Mouse (Mus musculus) bone marrow, adult 2 months (tissue): ENCODE measurements at regions not wholly inside any gene's neighbourhood (a gene's known extent, or its start where the extent isn't known, plus 50 kb on each side); places are given as distances from the start of the nearest gene placed in this dataset.

Source experiments
- H3K27ac ChIP-seq: fragments of 200-500 bp; 2 replicates; pipeline ENCODE4 v1.5.1; 2012; ENCODE audit warnings: low read depth, mild to moderate bottlenecking, control low read depth, inconsistent platforms, low read length; ENCODE audit not compliant: control insufficient read depth, poor library complexity, insufficient read depth
- H3K4me1 ChIP-seq: fragments of 200-500 bp; 2 replicates; pipeline ENCODE4 v1.6.1; 2011; ENCODE audit warnings: low read length; ENCODE audit not compliant: control insufficient read depth, insufficient read depth
- H3K4me3 ChIP-seq: fragments of 200-500 bp; replicated peaks from 2 replicates; pipeline ENCODE3; 2011; ENCODE audit warnings: mild to moderate bottlenecking, low read depth, low read length, control low read depth; ENCODE audit not compliant: control insufficient read depth
- CTCF ChIP-seq: fragments of 200-500 bp; IDR thresholded peaks from 2 replicates; pipeline ENCODE4 v1.5.1; 2011; ENCODE audit warnings: low read length, control low read depth; ENCODE audit not compliant: control insufficient read depth, insufficient read depth
- POLR2A ChIP-seq: fragments of 200-500 bp; IDR thresholded peaks from 2 replicates; pipeline ENCODE4 v1.6.1; 2011; ENCODE audit warnings: low read depth, mild to moderate bottlenecking, control low read depth, low read length, borderline replicate concordance; ENCODE audit not compliant: control insufficient read depth
- WGBS: fragments of 180-500 bp; shearing (Covaris S2); methylation state at CpG from one replicate; pipeline ENCODE4 v1.1.7; 2018; 5-methylcytosine and 5-hydroxymethylcytosine counted together

DNA sequence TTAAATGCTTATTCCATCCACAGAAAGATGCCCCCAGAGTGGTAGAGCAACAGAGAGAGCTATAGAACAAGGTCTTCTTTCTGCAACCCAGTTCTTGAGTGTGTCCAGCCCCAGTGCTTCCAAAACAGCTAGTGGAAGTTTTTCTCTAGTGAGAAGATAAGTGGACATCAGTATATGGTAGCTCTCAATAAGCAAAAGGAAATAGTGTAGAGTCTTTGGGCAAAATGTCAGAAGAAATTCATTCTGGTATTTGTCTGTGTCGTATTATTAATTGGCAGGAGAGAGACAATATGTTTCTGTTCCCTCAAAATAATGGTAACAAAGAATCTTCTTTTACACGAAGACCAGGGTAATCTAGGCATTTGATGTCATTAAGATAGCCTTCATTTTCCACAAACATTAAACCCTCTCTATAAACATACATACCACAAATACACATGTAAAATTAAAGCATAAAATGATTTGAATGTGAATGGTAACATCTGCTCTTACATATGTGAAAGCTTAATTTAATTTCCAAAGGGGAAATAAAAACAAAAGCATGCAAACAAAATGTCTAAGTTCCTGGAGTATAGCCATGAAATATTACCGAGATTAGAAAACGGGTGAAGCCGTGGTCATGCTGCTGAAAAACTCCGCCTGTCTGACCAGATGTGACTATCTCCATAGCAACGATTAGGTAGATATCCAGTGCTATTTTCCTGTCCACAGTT lies 342.1 kb upstream of the Thbs1 start:
- 76% methylated on average over 7 of the region's 7 CpGs for WGBS
- Histone ChIP-seq H3K27ac (no peak overlapping the region), H3K4me3 (no peak overlapping the region)

DNA sequence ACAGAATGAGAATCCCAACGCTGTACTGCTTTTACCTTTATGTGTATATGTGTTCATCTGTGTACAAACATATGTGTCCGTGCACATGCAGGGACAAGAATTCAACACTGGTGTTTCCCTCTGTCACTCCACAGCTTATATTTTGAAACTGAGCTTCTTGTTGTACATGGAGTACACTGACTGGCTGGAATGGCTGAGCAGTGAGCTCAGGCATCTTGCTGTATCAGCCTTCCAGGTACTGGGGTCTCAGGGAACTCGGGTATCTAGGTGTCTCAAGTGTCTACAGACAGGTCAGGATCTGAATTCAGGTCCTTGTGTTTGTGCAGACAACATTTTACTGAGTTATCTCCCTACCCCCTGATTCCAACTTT lies 341.6 kb upstream of the Thbs1 start:
- Histone ChIP-seq H3K4me1 (no peaks in the 10 kb centered on the region), H3K27ac (no peak overlapping the region), H3K4me3 (no peak overlapping the region)
- TF ChIP-seq POLR2A (no peak), CTCF (no peak)
- 85% methylated on average over 3 of the region's 3 CpGs for WGBS

More for the DNA sequence above, 342.1 kb upstream of the Thbs1 start:
- TF ChIP-seq POLR2A (no peak), CTCF (no peak)
- H3K4me1 ChIP-seq, result no peaks in the 10 kb centered on the region

DNA sequence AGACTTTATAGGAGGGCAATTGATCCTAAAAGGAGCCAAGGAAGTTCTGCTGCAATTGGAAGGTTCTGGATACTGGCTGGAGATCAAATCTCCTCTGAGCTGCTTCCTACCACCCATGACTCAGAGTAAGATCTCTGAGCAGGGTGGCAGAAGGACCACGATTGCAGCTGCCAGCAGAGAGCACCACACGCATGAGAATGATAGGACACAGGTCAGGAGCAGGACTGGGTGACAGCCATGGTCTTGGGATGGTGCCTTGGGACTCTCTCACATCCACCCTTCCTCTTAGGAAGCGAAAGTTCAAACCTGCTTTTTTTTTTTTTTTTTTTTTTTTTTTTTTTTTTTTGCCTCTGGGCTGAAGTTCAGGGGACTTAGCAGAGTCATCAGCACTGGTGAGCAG lies 331.4 kb upstream of the Thbs1 start:
- no peak overlapping the region for H3K27ac ChIP-seq
- 56% methylated on average over 3 of the region's 3 CpGs for WGBS
- TF ChIP-seq POLR2A, result no peak
- peak; percentile 27; the same call in 1 of the 2 replicates for TF ChIP-seq CTCF
- no peaks in the 10 kb centered on the region for H3K4me1 ChIP-seq
- no peak overlapping the region for H3K4me3 ChIP-seq

GRCm38 (mm10) chr2:117780816-117781215 lies 330.9 kb upstream of the Thbs1 start:
- TF ChIP-seq POLR2A, result no peak
- no peak for TF ChIP-seq CTCF
- 71% methylated on average over 7 of the region's 7 CpGs for WGBS
- H3K27ac ChIP-seq, result no peak overlapping the region
- no peaks in the 10 kb centered on the region for H3K4me1 ChIP-seq
- no peak overlapping the region for H3K4me3 ChIP-seq

GRCm38 (mm10) chr2:117787321-117787720 lies 324.4 kb upstream of the Thbs1 start:
- Histone ChIP-seq H3K27ac (no peak overlapping the region), H3K4me1 (no peaks in the 10 kb centered on the region), H3K4me3 (no peak overlapping the region)
- TF ChIP-seq POLR2A (no peak), CTCF (0 out of 2 replicates have a peak, but pooled peaks have one; percentile 15)
- WGBS, result 66% methylated on average over 1 of the region's 1 CpGs

DNA sequence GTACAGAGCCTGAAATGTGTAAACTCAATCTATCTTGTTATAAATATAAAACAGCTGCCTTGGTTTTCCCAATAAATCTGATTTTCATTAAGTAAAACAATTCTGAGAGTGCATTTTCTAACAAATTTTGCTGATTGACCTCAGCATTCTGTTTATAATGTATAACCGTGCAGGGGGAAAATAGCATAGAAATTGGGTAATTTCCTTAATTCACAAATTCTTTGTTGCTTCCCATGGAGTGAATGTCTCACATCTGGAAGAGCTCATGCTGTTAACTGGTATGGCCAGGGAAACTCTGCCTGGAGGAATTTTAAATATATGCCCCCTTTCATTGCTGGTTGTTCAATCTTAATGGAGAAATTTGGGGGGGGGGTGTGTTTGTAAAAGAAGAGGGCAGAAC lies 317.4 kb upstream of the Thbs1 start:
- H3K27ac ChIP-seq, result no peak overlapping the region
- no peaks in the 10 kb centered on the region for H3K4me1 ChIP-seq
- TF ChIP-seq POLR2A, result no peak
- TF ChIP-seq CTCF, result no peak
- H3K4me3 ChIP-seq, result no peak overlapping the region
- WGBS, result 85% methylated on average over 1 of the region's 1 CpGs

DNA sequence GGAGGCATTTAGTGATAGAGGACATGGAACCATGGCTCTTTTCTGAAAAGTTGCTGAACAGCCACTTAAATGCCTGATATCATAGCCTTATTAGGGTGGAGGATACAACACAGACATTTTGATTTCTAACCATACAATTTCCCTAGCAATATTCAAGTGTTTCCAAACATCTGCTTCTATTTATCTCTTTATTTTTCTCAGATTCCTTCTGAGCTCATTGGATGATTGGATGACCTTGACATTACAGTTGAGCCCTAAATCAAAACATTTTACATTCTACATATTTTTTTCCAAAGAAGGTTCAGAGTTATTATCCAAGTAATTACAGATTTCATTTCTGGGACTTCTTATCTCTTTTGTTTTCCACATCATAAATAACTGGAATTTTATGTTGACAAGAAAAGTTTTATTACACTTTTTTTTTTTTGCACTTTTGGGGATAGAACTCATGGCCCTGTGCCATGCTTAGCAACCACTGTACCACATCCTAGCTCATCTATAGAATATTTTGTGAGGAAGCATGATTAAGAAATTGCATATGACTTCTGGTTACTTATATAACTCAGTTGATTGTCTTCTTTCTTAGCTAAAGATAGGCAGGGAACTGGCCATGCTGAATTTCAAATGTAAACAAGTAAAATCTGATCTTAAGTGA lies 309.6 kb upstream of the Thbs1 start:
- H3K27ac ChIP-seq, result no peak overlapping the region
- no peak overlapping the region for H3K4me3 ChIP-seq
- H3K4me1 ChIP-seq, result no peaks in the 10 kb centered on the region; the same call in 1 of the 2 replicates
- TF ChIP-seq CTCF, result no peak
- no peak for TF ChIP-seq POLR2A

GRCm38 (mm10) chr2:117802686-117803085 lies 309.0 kb upstream of the Thbs1 start:
- WGBS, result 72% methylated on average over 2 of the region's 2 CpGs
- Histone ChIP-seq H3K4me3 (no peak overlapping the region), H3K4me1 (no peaks in the 10 kb centered on the region; the same call in 1 of the 2 replicates), H3K27ac (no peak overlapping the region)
- TF ChIP-seq CTCF, result no peak
- TF ChIP-seq POLR2A, result no peak

DNA sequence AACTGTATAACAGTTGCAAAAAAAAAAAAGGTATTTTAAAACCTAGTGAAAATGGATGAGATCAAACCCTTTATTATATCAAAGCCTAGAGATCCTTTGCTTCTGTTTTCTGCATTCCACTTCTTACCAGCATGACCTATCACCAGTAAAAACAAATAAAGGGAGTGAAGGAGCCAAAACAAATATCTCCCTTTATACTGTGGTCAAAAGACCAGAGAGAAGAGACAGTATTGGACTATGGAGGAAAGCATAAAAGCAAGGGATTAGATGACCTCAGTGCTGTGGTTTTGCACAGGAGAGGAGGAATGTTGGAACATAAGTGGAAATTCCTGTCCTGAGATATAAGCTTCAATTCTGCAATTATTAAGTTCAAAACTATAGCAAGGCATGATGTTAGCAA lies 307.0 kb upstream of the Thbs1 start:
- Histone ChIP-seq H3K4me1 (no peaks in the 10 kb centered on the region; the same call in 1 of the 2 replicates), H3K4me3 (no peak overlapping the region), H3K27ac (no peak overlapping the region)
- TF ChIP-seq POLR2A (no peak), CTCF (no peak)
